8 mouse cellular contexts compared by ENCODE assay signal in genomic region chr4:70409994-70410721, GRCm38 (mm10). TPM values are rescaled to one million over a fixed set of nuclear protein-coding genes. Genes with fewer than 3 reads are reported as not detected.
A peak's percentile ranks its signal among the peaks of the same experiment; 100 is the strongest.
DNase-seq lines count a peak whose midpoint lies in the region; ATAC-seq lines count a peak whose summit lies in the region.

TSS of gene Cdk5rap2 (minus strand) at chr4:70410443.

- no peaks in the 10 kb centered on the region for H3K27me3 ChIP-seq in forebrain, embryonic 14.5 days (replicated peaks; ENCODE audit: control insufficient read depth, insufficient read depth, low read length)
- H3K27me3 ChIP-seq in neural tube, embryonic 15.5 days (replicated peaks): no peaks in the 10 kb centered on the region

- peak within 1 kb of the TSS; percentile 90 for H3K9ac ChIP-seq in forebrain, embryonic 14.5 days (ENCODE audit: low read length)
- peak within 1 kb of the TSS; percentile 83 for H3K9ac ChIP-seq in neural tube, embryonic 15.5 days (replicated peaks)

- H3K4me1 ChIP-seq in forebrain, embryonic 14.5 days (ENCODE audit: control insufficient read depth, insufficient read depth, low read length): peaks cover 9% of the 10 kb centered on the region
- peaks cover 36% of the 10 kb centered on the region for H3K4me1 ChIP-seq in neural tube, embryonic 15.5 days

- WGBS in forebrain, embryonic 14.5 days: under 1% methylated on average over 55 of the region's 55 CpGs
- 0% methylated on average over 55 of the region's 55 CpGs for WGBS in neural tube, embryonic 15.5 days

- peak; percentile 97 for DNase-seq in ES-CJ7 (ENCODE audit: low read depth, low spot score)
- peak; percentile 93 for DNase-seq in cerebellum, adult 11 months
- DNase-seq in forebrain, embryonic 14.5 days (ENCODE audit: low spot score): peak; percentile 99
- DNase-seq in heart, postnatal 14 days: peak; percentile 94 to 97
- peak; percentile 98 for DNase-seq in layer of hippocampus, adult 11-12 months (ENCODE audit: low spot score)
- peak; percentile 98 for DNase-seq in lung, adult 18-20 months
- DNase-seq in testis, postnatal 14 days (ENCODE audit: low spot score): peak; percentile 97

- no peaks in the 10 kb centered on the region for H3K36me3 ChIP-seq in forebrain, embryonic 14.5 days (ENCODE audit: control insufficient read depth, insufficient read depth, low read length)
- H3K36me3 ChIP-seq in neural tube, embryonic 15.5 days: no peaks in the 10 kb centered on the region

- peak within 1 kb of the TSS; percentile 78 for H3K4me3 ChIP-seq in forebrain, embryonic 14.5 days (ENCODE audit: low read depth, low read length)
- H3K4me3 ChIP-seq in neural tube, embryonic 15.5 days (replicated peaks): peak within 1 kb of the TSS; percentile 88

- H3K27ac ChIP-seq in forebrain, embryonic 14.5 days (ENCODE audit: low read depth, low read length): peak within 1 kb of the TSS; percentile 72
- peak within 1 kb of the TSS; percentile 87 for H3K27ac ChIP-seq in neural tube, embryonic 15.5 days (replicated peaks)

- peak within 1 kb of the TSS; percentile 67 for H3K4me2 ChIP-seq in forebrain, embryonic 14.5 days (ENCODE audit: low read length)
- peak within 1 kb of the TSS; percentile 71 for H3K4me2 ChIP-seq in neural tube, embryonic 15.5 days

- H3K9me3 ChIP-seq in forebrain, embryonic 14.5 days (replicated peaks; ENCODE audit: control insufficient read depth, low read length): no peaks in the 10 kb centered on the region
- no peaks in the 10 kb centered on the region for H3K9me3 ChIP-seq in neural tube, embryonic 15.5 days (replicated peaks)

- ATAC-seq in forebrain, embryonic 14.5 days: peak; percentile 98
- ATAC-seq in neural tube, embryonic 15.5 days (ENCODE audit: low FRiP score): peak; percentile 97

- intact Hi-C loops in heart, postnatal 14 days (cut with DNase I): loop anchor here (5.0 kb wide), 1 partner anchor 127 kb away; no protein-coding TSS in a partner anchor

RNA-seq across cellular contexts. Expression of gene Cdk5rap2, which starts in this region (rescaled TPM):
- 12.7 and 14.7 TPM in 2 replicates for polyA plus RNA-seq in forebrain, embryonic 14.5 days (2014; fragmentation: Nextera tagmentation; extraction: Ambion mirVana)
- total RNA-seq in heart, postnatal 14 days (2021): 1 to 10 TPM; 5.4 TPM
- polyA plus RNA-seq in neural tube, embryonic 15.5 days (2015; fragmentation: Nextera tagmentation; extraction: Ambion mirVana): 8.7 and 12.6 TPM in 2 replicates

Comparison
In these comparisons a context has a peak if more than half of its experiments do, and no peak if none do; other contexts are left out.
1. Peak in every context shown above with its lines: DNase-seq, ATAC-seq, H3K4me3 ChIP-seq and H3K27ac ChIP-seq.